Mouse (Mus musculus): ENCODE measurements around the gene F11r. TPM values are rescaled to one million over a fixed set of nuclear protein-coding genes. Genes with fewer than 3 reads are reported as not detected.

The F11r gene
- polyA plus RNA-seq, 1 experiment from 2014 or later = 3.0 TPM

- H3K36me3 ChIP-seq (ENCODE audit: control insufficient read depth, insufficient read depth, low read length) = no peaks in the 10 kb centered on the region
- H3K4me2 ChIP-seq (ENCODE audit: low read length) = no peak overlapping the region
- no peaks in the 10 kb centered on the region for H3K9me3 ChIP-seq (replicated peaks; ENCODE audit: control insufficient read depth, low read length)
- no peak for ATAC-seq
- H3K27ac ChIP-seq (ENCODE audit: low read depth, low read length) = no peak overlapping the region
- peaks cover 3% of the 10 kb centered on the region; the same call in 1 of the 2 replicates for H3K4me1 ChIP-seq (ENCODE audit: control insufficient read depth, insufficient read depth, low read length)
- H3K9ac ChIP-seq (ENCODE audit: low read length) = no peak overlapping the region
- no peak for DNase-seq (ENCODE audit: low spot score)
- 80% methylated on average over 5 of the region's 5 CpGs for WGBS
- H3K27me3 ChIP-seq (replicated peaks; ENCODE audit: control insufficient read depth, insufficient read depth, low read length) = no peaks in the 10 kb centered on the region
- no peak overlapping the region for H3K4me3 ChIP-seq (ENCODE audit: low read depth, low read length)
Observed at GRCm38 (mm10) chr1:171499856-171500255, 62.5 kb downstream of the F11r start.

- 58% methylated on average over 6 of the region's 6 CpGs for WGBS
- Histone ChIP-seq H3K9ac (ENCODE audit: low read length) (no peak overlapping the region), H3K4me3 (ENCODE audit: low read depth, low read length) (no peak overlapping the region), H3K27me3 (replicated peaks; ENCODE audit: control insufficient read depth, insufficient read depth, low read length) (no peaks in the 10 kb centered on the region), H3K36me3 (ENCODE audit: control insufficient read depth, insufficient read depth, low read length) (no peaks in the 10 kb centered on the region), H3K27ac (ENCODE audit: low read depth, low read length) (no peak overlapping the region), H3K4me1 (ENCODE audit: control insufficient read depth, insufficient read depth, low read length) (peaks cover 3% of the 10 kb centered on the region; the same call in 1 of the 2 replicates), H3K9me3 (replicated peaks; ENCODE audit: control insufficient read depth, low read length) (no peaks in the 10 kb centered on the region), H3K4me2 (ENCODE audit: low read length) (no peak overlapping the region)
- DNase-seq (ENCODE audit: low spot score) (no peak), ATAC-seq (no peak)
Observed at GRCm38 (mm10) chr1:171501016-171501610, 63.8 kb downstream of the F11r start.

GRCm38 (mm10) chr1:171501636-171502080, 64.3 kb downstream of the F11r start:
- H3K36me3 ChIP-seq (ENCODE audit: control insufficient read depth, insufficient read depth, low read length) = no peaks in the 10 kb centered on the region
- peak overlapping the region; percentile 12; the same call in 1 of the 2 replicates for H3K4me2 ChIP-seq (ENCODE audit: low read length)
- DNase-seq (ENCODE audit: low spot score) (peak; percentile 75), ATAC-seq (no peak)
- no peaks in the 10 kb centered on the region for H3K9me3 ChIP-seq (replicated peaks; ENCODE audit: control insufficient read depth, low read length)
- H3K9ac ChIP-seq (ENCODE audit: low read length) = no peak overlapping the region; the same call in 1 of the 2 replicates
- 0 out of 2 replicates have a peak overlapping the region, but pooled peaks have one; percentile 21 for H3K27ac ChIP-seq (ENCODE audit: low read depth, low read length)
- no peaks in the 10 kb centered on the region for H3K27me3 ChIP-seq (replicated peaks; ENCODE audit: control insufficient read depth, insufficient read depth, low read length)
- peaks cover 3% of the 10 kb centered on the region; the same call in 1 of the 2 replicates for H3K4me1 ChIP-seq (ENCODE audit: control insufficient read depth, insufficient read depth, low read length)
- WGBS = 6% methylated on average over 5 of the region's 5 CpGs
- H3K4me3 ChIP-seq (ENCODE audit: low read depth, low read length) = no peak overlapping the region

GRCm38 (mm10) chr1:171502388-171503249, 65.3 kb downstream of the F11r start:
- WGBS = under 1% methylated on average over 14 of the region's 14 CpGs
- H3K9ac ChIP-seq (ENCODE audit: low read length) = peak overlapping the region; percentile 85

GRCm38 (mm10) chr1:171503250-171503591, 65.9 kb downstream of the F11r start, which contains the start of gene Alyref2:
Gene Alyref2, plus strand, starts transcription at chr1:171503478.
- Histone ChIP-seq H3K27ac (ENCODE audit: low read depth, low read length) (peak within 1 kb of the TSS; percentile 94), H3K9ac (ENCODE audit: low read length) (peak within 1 kb of the TSS; percentile 85), H3K36me3 (ENCODE audit: control insufficient read depth, insufficient read depth, low read length) (no peaks in the 10 kb centered on the region), H3K27me3 (replicated peaks; ENCODE audit: control insufficient read depth, insufficient read depth, low read length) (no peaks in the 10 kb centered on the region), H3K4me1 (ENCODE audit: control insufficient read depth, insufficient read depth, low read length) (peaks cover 3% of the 10 kb centered on the region; the same call in 1 of the 2 replicates), H3K9me3 (replicated peaks; ENCODE audit: control insufficient read depth, low read length) (no peaks in the 10 kb centered on the region), H3K4me2 (ENCODE audit: low read length) (peak within 1 kb of the TSS; percentile 73), H3K4me3 (ENCODE audit: low read depth, low read length) (peak within 1 kb of the TSS; percentile 57)
- peak; percentile 91 for ATAC-seq
- peak; percentile 97 for DNase-seq (ENCODE audit: low spot score)
- WGBS = 0% methylated on average over 19 of the region's 19 CpGs

More at GRCm38 (mm10) chr1:171502388-171503249, 65.3 kb downstream of the F11r start:
- H3K27ac ChIP-seq (ENCODE audit: low read depth, low read length) = peak overlapping the region; percentile 94
- peaks cover 3% of the 10 kb centered on the region; the same call in 1 of the 2 replicates for H3K4me1 ChIP-seq (ENCODE audit: control insufficient read depth, insufficient read depth, low read length)
- no peaks in the 10 kb centered on the region for H3K36me3 ChIP-seq (ENCODE audit: control insufficient read depth, insufficient read depth, low read length)
- peak; percentile 89 for DNase-seq (ENCODE audit: low spot score)
- no peaks in the 10 kb centered on the region for H3K9me3 ChIP-seq (replicated peaks; ENCODE audit: control insufficient read depth, low read length)
- peak overlapping the region; percentile 73 for H3K4me2 ChIP-seq (ENCODE audit: low read length)
- peak overlapping the region; percentile 57; the same call in 1 of the 2 replicates for H3K4me3 ChIP-seq (ENCODE audit: low read depth, low read length)
- H3K27me3 ChIP-seq (replicated peaks; ENCODE audit: control insufficient read depth, insufficient read depth, low read length) = no peaks in the 10 kb centered on the region
- ATAC-seq = peak; percentile 88

- peaks cover 3% of the 10 kb centered on the region; the same call in 1 of the 2 replicates for H3K4me1 ChIP-seq (ENCODE audit: control insufficient read depth, insufficient read depth, low read length)
- DNase-seq (ENCODE audit: low spot score) (peak; percentile 70), ATAC-seq (peak; percentile 69)
- peak overlapping the region; percentile 57 for H3K4me3 ChIP-seq (ENCODE audit: low read depth, low read length)
- peak overlapping the region; percentile 85 for H3K9ac ChIP-seq (ENCODE audit: low read length)
- H3K27me3 ChIP-seq (replicated peaks; ENCODE audit: control insufficient read depth, insufficient read depth, low read length) = no peaks in the 10 kb centered on the region
- no peaks in the 10 kb centered on the region for H3K36me3 ChIP-seq (ENCODE audit: control insufficient read depth, insufficient read depth, low read length)
- H3K27ac ChIP-seq (ENCODE audit: low read depth, low read length) = peak overlapping the region; percentile 94
- no peaks in the 10 kb centered on the region for H3K9me3 ChIP-seq (replicated peaks; ENCODE audit: control insufficient read depth, low read length)
- peak overlapping the region; percentile 73 for H3K4me2 ChIP-seq (ENCODE audit: low read length)
- WGBS = under 1% methylated on average over 53 of the region's 53 CpGs
Observed at GRCm38 (mm10) chr1:171503592-171504291, 66.4 kb downstream of the F11r start.

- DNase-seq (ENCODE audit: low spot score) = peak; percentile 21
- H3K27me3 ChIP-seq (replicated peaks; ENCODE audit: control insufficient read depth, insufficient read depth, low read length) = no peaks in the 10 kb centered on the region
- peaks cover 3% of the 10 kb centered on the region; the same call in 1 of the 2 replicates for H3K4me1 ChIP-seq (ENCODE audit: control insufficient read depth, insufficient read depth, low read length)
- peak overlapping the region; percentile 57 for H3K4me3 ChIP-seq (ENCODE audit: low read depth, low read length)
- ATAC-seq = no peak
- 64% methylated on average over 4 of the region's 4 CpGs for WGBS
- H3K27ac ChIP-seq (ENCODE audit: low read depth, low read length) = no peak overlapping the region
- H3K36me3 ChIP-seq (ENCODE audit: control insufficient read depth, insufficient read depth, low read length) = no peaks in the 10 kb centered on the region
- peak overlapping the region; percentile 73 for H3K4me2 ChIP-seq (ENCODE audit: low read length)
- H3K9me3 ChIP-seq (replicated peaks; ENCODE audit: control insufficient read depth, low read length) = no peaks in the 10 kb centered on the region
- peak overlapping the region; percentile 85; the same call in 1 of the 2 replicates for H3K9ac ChIP-seq (ENCODE audit: low read length)
Observed at GRCm38 (mm10) chr1:171504586-171504985, 67.3 kb downstream of the F11r start.

- 90% methylated on average over 2 of the region's 2 CpGs for WGBS
- H3K4me3 ChIP-seq (ENCODE audit: low read depth, low read length) = no peak overlapping the region
- no peaks in the 10 kb centered on the region for H3K9me3 ChIP-seq (replicated peaks; ENCODE audit: control insufficient read depth, low read length)
- no peaks in the 10 kb centered on the region for H3K27me3 ChIP-seq (replicated peaks; ENCODE audit: control insufficient read depth, insufficient read depth, low read length)
- H3K4me2 ChIP-seq (ENCODE audit: low read length) = no peak overlapping the region
- no peaks in the 10 kb centered on the region for H3K36me3 ChIP-seq (ENCODE audit: control insufficient read depth, insufficient read depth, low read length)
- H3K9ac ChIP-seq (ENCODE audit: low read length) = no peak overlapping the region
- no peak for ATAC-seq
- H3K27ac ChIP-seq (ENCODE audit: low read depth, low read length) = no peak overlapping the region
- H3K4me1 ChIP-seq (ENCODE audit: control insufficient read depth, insufficient read depth, low read length) = no peaks in the 10 kb centered on the region
- DNase-seq (ENCODE audit: low spot score) = no peak
Observed at GRCm38 (mm10) chr1:171513234-171513633, 75.9 kb downstream of the F11r start.
